Mouse (Mus musculus): Measurements from ENCODE around the gene Armc2.

GRCm38 (mm10) chr10:41880777-41881176, 137.5 kb downstream of the Armc2 start:
- TF ChIP-seq CTCF (IDR thresholded peaks at IDR 0.05; ENCODE audit: low read depth, low read length) (no peak), POLR2A (IDR thresholded peaks at IDR 0.05; ENCODE audit: insufficient read depth, low read length) (no peak)
